Comparison of ENCODE assay signal across 8 mouse cellular contexts in genomic region chr10:24298260-24299244, GRCm38 (mm10).
A peak's percentile ranks its signal among the peaks of the same experiment; 100 is the strongest.
DNase-seq lines count a peak whose midpoint lies in the region; ATAC-seq and TF ChIP-seq lines count a peak whose summit lies in the region.
"Had no signal": no experiment of that assay in that cellular context is flagged by ENCODE, and none has a peak within 500 bp of the region (broad histone marks: within the 10 kb centered on the region; RNA-seq: fewer than 3 reads in every experiment).

No protein-coding gene starts in this region.

- no peak overlapping the region for H3K4me3 ChIP-seq in forebrain, embryonic 10.5 days
- H3K4me3 ChIP-seq in hindbrain, embryonic 13.5 days: no peak overlapping the region

- peak; percentile 52 for DNase-seq in Muller cell, postnatal 12 days (ENCODE audit: inconsistent ontology term)
- peak; percentile 80 for DNase-seq in brain, embryonic 14.5 days (ENCODE audit: low read depth)
- peak; percentile 51 for DNase-seq in forebrain, embryonic 10.5 days (ENCODE audit: extremely low spot score, low spot score)
- DNase-seq in layer of hippocampus, adult 8-10 months (ENCODE audit: low spot score in 2 of 2): peak; percentile 29 to 63
- peak; percentile 53 for DNase-seq in lung, postnatal 25 days (ENCODE audit: low spot score)
- peak; percentile 56 for DNase-seq in right cerebral cortex, adult 18-20 months

- 43% methylated on average over 2 of the region's 2 CpGs for WGBS in forebrain, embryonic 10.5 days
- 51% methylated on average over 2 of the region's 2 CpGs for WGBS in hindbrain, embryonic 13.5 days

- no peak overlapping the region for H3K9ac ChIP-seq in hindbrain, embryonic 13.5 days

- no peaks in the 10 kb centered on the region for H3K4me1 ChIP-seq in forebrain, embryonic 10.5 days
- no peaks in the 10 kb centered on the region for H3K4me1 ChIP-seq in hindbrain, embryonic 13.5 days (replicated peaks)

- H3K27me3 ChIP-seq in forebrain, embryonic 10.5 days (ENCODE audit: poor library complexity, severe bottlenecking): no peaks in the 10 kb centered on the region
- no peaks in the 10 kb centered on the region for H3K27me3 ChIP-seq in hindbrain, embryonic 13.5 days

- TF ChIP-seq POLR2A in brain, embryonic 14.5 days (IDR thresholded peaks at IDR 0.05; ENCODE audit: borderline replicate concordance, extremely low read depth, insufficient read depth, insufficient read length, poor library complexity, severe bottlenecking): no peak

- peak; percentile 83 for ATAC-seq in hindbrain, embryonic 13.5 days (ENCODE audit: low FRiP score)

- H3K9me3 ChIP-seq in forebrain, embryonic 10.5 days: no peaks in the 10 kb centered on the region
- no peaks in the 10 kb centered on the region for H3K9me3 ChIP-seq in hindbrain, embryonic 13.5 days

- no peaks in the 10 kb centered on the region for H3K36me3 ChIP-seq in forebrain, embryonic 10.5 days (replicated peaks)
- H3K36me3 ChIP-seq in hindbrain, embryonic 13.5 days: no peaks in the 10 kb centered on the region

- peak; percentile 85; the same call in 1 of the 2 replicates for TF ChIP-seq CTCF in brain, embryonic 14.5 days (IDR thresholded peaks at IDR 0.05; ENCODE audit: borderline replicate concordance, extremely low read depth, insufficient read depth, insufficient read length)

- no peak overlapping the region for H3K4me2 ChIP-seq in hindbrain, embryonic 13.5 days

- H3K27ac ChIP-seq in forebrain, embryonic 10.5 days: no peak overlapping the region
- no peak overlapping the region for H3K27ac ChIP-seq in hindbrain, embryonic 13.5 days
- H3K27ac ChIP-seq: macrophage had no signal
